Mouse (Mus musculus): ENCODE data around the gene Arhgap11a.

Arhgap11a gene

DNA sequence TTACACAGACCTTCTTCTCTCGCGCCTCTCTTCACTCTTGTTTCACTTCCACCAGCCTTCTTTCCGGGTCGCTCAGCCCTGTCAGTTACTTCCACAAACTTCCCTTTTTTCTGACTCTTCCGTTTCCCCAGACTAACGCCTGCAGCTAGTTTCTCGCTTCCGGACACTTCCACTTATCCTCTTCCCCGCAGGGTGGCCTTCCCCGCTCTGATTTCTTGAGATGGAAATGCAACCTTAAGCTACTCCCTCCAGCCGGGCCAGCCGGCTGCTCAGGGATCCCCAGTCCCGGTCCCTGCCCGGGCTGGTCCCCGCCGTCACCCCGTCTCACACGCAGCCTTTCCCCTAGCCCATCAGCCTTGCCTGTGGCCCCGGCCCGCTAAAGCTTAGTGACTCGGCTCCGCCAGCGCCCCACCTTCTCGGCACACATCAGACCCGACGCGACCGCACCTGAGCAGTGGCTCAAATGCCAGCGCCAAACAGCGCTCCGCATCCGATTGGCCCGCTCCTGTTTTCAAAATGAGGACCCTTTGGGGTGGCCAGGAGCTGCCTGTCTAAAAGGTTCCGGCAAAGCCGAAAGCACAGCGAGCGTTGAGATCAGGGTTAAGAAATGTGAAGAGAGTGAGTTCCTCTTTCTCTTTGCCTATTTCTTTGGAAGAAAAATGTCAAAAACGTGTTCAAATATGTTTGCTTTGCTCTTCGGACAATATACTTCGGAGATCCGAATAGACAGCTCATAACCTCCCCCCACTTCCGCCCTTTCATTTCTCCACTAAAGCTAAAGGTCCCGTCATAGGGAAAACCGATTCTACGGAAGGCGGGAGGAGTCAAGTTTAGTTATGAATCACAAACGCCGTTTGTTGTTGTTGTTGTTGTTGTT is at the start of gene Arhgap11a:
TSS of gene Arhgap11a (minus strand) at position 417 of the 877 bp plus-strand sequence.
- DNase-seq, result peak; percentile 98

DNA sequence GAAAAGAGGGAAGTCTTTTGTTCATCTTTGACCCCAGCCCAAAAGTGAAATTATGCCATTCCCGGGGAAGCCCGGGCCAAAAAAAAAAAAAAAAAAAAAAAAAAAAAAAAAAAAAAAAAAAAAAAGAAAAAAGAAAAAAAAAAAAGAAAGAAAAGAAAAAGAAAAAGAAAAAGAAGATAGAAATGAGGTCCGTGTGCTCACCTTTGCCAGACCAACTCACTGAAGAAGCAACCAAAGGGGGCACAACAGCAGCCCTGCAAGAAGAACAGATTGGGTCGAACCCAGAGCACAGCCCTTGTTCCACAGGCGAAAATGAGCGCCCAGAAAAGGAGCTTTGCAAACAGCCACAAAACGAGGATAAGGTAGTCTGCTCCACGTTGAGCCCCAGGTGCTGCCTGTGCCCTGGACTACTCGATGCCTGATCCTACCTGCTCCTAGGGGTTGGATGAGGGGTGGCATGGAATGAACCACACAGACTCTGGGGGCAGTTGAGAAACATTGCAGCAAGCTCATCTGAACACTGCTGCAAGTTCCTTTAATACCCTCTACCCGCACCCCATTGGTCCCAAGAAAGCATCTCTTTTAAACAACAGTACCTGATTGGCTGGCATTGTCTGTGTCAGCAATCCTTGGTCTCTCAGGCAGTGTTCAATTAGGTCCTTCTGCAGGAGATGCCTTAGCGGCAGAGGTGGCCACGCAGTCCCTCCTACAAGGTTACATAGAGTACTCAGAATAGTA is 45.1 kb upstream of the Arhgap11a start:
- DNase-seq, result no peak

DNA sequence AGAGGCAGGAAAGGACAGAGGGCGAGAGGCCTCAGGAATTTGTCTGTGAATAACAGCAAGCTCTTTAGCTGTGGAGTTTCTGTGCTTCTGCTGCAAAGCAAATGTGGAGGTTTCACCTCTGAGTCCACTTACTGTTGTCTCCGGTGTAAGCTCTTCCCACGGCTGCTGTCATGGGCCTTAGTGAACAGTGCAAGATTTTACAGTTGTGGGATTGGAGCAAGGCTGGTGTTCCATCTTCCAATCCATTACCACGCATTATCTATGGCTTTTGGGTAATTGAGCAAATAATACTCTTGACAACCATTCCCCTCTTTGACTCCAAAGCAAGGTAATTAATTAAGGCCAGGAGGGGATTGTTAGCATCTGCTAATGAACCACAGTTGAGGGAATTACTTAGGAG is 38.7 kb upstream of the Arhgap11a start:
- DNase-seq, result peak; percentile 41

DNA sequence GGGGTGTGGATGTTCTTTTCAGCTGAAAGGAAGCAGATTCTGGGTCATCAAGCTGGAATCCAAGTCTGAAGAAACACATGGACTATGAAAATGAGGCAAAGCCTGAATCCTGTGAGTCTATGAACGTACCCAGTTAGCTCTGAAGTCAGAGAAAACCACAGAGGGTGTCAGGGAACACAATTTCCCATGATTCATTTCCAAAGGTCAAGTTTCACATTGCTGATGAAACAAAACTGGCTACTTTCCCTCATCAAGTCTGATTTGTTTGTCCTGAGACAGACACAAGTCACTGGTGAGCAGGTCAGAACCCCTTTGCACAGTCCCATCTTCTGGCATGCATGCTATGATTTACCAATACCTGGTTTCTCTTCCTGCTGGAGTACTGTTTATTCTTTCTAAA is 37.6 kb upstream of the Arhgap11a start:
- DNase-seq, result no peak

DNA sequence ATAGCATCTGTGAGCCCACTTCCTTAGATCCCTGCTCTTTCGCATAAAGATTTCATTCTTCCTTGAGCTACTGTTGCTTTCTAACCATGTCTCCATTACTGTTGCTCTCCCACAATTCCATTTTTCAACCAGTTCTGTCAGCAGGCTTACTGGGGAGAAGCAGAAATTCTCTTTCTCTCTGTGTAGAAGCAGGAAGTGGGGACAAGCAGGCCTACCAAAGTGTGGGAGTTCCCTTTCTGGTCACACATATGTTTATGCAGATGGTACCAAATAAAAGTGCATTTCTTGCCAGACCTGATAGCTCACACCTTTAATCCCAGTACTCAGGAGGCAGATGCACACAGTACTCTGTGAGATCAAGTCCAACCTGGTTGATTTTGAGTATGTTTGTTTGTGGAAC is 21.7 kb upstream of the Arhgap11a start:
- no peak for DNase-seq

DNA sequence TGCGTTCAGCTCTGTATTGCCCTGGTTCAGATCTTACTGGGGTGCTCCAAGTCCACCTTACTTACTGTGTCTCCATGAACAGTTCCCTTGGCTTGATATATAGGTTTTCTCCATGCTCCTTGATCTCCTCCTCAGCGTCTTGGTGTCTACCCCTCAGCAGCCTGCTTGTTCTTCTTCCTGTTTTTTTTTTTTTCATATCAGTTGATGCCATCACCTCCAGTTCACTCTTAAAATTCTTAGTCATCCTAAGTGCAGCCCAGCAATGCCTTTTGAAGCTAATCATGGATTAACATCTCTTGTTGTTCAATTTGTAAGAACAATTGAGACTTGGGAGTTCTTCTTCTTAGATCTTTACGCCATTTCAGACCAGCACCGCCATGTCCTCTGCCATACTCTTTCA is 19.9 kb upstream of the Arhgap11a start:
- DNase-seq, result no peak

DNA sequence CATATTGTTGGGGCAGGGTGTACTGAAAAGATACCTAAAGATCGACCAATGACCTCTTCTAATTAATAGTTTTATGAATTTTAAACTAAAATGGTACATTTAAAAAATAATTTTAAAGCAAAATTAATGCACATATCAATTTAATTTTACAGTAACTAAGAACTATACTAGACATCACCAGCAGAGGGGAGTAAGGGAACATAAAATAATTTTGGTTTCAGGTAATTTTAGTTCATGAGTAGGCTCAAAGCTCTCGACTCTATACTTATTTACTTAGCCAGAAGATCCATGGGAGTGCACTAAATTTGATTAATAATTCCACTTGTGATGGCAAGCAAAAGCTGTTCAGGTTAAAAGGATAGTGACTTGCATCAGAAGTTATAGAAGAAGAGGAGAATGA is 17.7 kb upstream of the Arhgap11a start:
- DNase-seq, result peak; percentile 28

DNA sequence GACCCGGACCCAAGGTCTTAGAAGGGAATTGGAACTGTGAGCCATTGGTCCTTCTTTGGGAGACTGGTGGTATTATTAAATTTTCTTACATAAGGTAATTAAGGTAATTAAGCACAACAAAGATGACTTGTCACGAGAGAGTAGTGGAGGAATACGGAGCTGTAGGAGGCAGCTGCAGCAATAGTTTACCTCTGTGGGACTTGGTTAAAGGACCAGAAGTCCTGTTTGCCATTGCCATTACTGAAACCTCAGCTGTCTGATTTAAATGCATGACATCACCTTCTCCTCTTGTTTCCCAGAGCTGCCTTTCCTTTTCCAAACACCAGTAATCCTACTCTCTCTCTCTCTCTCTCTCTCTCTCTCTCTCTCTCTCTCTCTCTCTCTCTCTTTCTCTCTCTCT is 680 bp upstream of the Arhgap11a start:
- no peak for DNase-seq

DNA sequence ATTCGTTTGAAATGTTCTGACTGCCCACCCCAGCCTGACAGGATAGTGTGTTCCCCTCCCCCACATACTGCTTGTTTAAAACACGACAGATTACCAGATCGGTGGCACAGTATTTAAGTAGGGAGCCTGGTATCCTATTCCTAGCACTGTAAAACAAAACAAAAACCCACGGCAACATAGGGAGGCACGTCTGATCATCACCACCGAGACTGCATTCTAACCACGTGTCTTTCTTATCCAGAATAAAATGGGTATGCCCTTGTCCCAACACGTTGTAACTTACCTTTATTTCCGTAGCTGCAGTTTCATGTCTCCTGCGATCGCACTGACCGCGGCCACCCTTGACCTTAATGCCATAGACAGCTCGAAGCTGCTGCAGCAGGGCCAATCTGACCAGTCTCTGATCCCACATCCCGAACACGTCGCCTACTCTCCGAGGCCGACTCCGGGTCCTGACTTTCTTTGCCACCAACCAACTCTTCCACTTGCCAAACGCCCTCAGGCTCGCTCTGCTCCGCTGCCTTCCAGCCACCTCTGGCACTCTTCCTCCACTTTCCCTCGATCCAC is 700 bp downstream of the Arhgap11a start:
- no peak for DNase-seq

DNA sequence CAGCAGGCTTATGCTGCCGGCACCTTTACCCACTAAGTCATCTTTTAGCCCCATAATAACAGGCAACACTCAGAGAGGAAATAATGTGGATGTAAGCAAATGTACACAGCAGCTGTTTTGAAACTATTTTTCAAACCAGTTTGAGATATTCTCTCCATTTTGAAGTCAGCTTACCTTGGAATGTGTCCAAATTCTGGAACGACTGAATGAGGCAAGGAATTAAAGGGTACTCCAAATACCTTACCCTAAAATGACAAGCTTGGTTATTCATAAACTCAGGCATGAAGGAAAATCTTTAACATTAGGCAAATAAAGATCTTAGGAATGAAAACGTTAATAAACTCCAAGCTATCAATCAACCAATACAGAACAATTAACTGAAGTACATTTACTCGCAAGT is 3.4 kb downstream of the Arhgap11a start:
- no peak for DNase-seq

DNA sequence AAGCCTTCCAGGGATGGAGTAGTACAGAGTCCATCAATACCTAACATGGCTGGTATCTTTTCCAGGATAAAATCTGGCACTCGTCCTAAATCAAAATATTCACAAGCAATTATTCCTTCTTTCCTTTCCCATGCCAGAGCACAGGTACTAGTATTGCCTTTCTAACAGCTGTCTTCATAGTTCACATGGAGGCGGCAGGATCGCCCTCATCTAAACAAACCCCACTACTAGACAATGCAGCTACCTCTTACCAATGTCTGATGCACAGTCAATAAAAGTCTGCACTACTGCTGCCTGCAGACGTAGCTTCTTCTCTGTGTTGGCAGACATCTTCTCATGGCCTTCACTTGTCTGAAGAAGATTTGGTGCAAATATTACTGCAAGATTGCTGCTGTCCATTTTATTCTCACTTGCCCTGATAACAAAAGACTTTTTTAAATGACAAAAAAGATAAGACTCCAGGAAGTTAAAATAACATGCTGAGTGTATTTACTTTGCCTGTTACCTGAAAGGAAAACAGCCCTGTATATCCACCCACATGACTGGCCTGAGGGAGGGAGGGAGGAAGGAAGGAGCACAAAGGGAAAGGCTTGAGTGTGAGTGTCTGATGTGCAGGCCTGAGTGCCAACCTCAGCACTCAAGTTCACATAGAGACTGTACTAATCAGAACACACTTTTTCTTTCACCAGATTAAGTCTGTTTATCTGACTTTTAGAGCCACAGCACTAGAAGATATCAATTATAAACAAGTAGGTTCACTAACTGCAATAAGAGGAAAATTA is 6.6 kb downstream of the Arhgap11a start:
- no peak for DNase-seq

DNA sequence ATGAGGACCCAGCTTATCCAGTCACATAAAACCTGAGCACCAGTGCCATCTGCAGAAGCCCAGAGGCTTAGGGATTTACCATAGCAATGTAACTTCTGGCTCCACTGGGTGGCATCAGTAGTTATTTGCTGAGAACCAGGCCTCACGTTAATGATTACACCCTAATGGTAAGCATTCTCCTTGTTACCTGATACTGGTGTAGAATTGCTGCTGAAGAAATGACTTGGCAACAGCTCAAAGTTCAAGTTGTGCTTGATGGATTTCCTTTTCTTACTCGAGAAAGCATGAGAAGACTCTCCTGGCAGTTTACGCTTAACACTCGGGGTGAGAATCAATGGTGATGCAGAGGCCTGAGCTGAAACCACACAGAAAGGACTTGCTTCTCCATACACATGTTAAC is 9.0 kb downstream of the Arhgap11a start:
- no peak for DNase-seq

DNA sequence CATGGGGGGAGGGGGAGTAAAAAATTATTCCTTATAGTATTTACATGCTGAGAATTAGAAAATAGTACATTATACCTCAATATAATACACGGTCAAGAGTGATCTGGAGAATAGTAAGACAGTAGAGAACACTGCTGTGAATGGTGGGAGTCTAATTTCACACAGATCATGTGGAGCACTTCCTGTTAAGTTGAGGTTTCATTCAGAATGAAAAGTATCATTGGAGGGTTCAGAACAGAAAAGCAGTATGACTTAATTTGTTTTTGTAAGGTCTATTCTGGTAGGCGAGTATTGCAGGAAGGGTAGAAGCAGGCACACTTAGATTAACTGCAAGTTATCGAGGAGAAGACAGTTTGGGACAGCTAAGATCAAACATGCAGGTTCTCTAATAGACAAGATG is 13.2 kb downstream of the Arhgap11a start:
- no peak for DNase-seq

DNA sequence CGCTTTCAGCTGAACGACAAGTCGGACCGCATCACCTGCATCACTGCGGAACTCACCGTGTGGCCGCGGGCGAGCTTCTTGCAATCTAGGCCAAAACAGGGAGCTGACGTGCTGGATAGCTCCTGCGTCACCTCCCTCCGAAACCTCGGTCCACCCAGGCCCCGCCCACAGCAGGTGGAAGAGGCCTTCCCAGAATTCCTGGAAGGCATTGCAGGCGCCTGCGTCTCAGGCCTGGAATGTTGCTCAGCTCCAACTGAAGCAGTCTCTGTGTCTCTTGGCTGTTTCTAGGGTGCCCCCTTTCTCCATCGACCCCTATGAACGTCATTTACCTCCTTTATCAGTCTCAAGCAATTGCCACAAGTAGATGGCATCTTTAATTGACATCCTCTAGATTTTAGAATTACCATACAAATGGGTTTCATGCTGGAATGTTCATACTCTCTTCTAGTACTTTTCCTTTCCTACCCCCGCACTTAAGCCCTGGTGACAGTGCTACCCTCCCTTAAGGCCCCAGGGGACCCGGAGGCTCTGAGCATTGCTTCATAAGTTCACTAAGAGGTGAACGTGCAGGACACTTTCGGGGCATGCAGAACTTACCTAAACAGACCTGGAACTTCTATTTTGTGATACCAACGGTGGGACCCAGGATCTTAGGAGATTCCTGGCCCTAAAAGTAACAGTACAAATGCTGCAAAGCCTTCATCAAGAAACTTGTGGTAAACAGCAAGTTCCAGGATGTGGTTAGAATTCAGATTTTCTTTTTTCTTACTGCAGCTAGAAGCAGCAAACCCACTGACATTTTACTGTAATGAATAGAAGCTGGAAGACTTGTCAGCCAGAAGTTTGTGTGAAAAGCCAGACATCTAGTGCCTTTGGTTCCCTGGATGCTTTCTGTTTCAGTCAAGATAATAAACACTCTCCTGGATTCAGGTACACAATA is 19.2 kb downstream of the Arhgap11a start, which contains the start of gene Scg5:
TSS of gene Scg5 (minus strand) at position 179 of the 940 bp plus-strand sequence.
- peak; percentile 97 for DNase-seq

DNA sequence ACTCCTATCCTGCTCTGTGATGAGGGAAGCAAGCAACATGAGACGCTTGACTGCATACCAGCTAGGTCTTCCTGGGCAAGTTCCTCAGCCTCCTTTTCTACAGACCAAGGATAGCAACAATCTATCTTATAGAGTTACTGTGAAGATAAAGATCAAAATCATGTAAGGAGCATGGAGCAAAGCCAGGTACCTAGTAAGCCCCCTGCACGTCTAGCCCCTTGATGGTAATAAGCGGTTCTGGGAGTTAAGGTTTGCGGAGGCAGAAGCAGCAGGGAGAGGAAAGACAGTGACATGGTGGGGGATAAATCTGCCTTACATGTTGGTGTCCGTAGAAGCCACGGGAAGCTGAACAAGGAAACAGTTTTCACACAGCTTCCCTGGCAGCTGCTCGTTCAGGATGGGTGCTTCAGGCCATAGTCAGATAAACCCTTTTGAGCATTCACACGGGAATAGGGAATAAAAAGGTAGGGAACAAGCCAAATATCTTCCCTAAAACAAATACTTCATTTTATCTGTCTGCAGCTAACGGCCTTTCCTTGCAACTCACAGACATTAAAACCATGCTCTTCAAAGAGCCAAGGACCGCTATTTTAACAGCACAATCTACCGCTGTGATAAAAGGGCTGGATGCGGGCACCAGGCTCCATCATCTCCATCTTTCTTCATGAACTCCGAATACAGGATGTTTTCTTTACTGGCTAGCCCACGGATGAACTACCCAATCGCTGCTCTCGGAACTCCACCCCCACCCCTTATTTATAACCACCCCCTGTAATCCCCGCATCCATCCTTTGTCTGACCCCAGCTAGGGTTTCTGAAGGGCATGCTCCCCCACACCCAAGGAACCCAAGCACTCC is 20.1 kb downstream of the Arhgap11a start:
- no peak for DNase-seq

DNA sequence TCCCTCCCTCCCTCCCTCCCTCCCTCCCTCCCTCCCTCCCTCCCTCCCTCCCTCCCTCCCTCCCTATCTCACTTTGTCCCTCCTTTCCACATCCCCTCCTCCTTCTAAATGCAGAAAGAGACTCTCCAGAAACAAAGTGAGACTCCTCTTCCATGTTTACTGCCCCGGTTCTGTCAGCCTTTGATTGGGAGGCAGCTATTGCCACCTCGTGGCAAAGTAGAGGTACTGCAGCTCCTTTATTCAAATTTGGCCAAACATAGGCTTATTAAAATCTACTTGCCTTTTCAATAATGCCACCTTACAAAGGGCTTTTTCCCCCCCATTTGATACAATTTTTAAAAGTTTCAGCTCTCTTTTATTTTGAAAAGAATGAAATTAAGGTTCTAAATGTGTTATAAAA is 24.6 kb downstream of the Arhgap11a start:
- DNase-seq, result peak; percentile 79

DNA sequence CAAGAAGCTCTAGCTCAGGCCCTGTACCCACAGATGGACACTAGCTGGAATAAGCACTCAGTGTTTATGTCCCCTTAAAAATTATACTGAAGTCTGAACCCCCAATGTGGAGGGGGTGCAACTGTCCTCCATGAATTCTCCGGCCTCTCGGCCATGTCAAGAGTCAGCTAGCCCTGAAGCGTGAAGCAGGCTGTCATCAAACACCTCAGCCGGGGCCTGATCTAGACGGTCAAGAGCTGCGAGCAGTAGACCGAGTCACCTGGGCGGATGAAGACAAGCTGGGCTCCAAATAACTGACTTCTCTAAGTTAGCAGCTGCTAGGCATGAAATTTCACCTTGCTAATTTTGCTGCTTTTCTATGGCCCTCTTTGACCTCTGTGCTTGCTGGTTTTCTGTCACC is 26.1 kb downstream of the Arhgap11a start:
- DNase-seq, result no peak

DNA sequence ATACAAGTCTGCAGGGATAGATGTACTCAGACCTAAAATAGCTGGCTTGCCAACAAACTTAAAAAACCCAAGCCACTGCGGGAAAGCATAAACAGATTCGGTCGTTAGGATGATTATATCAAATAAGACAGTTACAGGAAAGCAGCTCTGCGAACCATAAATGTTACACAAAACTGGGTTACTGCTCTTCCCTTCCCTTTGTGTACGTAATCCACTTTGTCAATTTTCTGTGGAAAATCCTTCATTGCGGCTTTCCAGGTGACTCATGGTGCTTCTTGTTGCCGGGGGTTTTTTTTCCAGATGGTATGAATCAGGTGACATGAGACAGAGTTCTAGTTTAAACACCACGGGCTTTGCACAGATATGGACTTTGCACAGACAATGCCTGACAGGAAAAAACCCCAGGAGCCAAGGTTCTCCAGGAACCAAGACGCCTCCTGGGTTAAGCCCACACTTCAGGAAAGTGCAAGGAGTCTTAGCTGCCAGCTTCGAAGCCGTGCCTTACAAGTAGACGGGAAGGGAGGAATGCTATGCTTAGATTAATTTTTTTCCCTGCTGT is 27.2 kb downstream of the Arhgap11a start:
- DNase-seq, result no peak

DNA sequence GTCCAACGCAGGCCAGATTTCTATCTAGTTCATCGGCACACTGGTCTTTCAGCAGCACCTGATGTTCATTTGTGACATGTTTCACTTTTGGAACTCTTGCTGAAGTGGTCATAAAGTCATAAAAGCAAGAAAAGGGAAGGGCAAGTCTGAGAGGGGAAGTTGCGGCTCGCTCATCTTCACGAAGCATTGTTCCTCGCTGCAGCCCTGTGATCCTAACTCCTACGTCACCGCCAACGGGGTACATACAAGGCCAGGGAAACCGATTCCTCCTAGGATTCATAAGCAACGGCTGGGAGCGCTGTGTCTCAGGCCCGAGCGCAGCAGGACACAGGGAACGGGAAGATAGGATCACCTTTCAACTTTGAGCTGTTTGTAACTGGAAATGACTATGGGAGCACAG is 28.3 kb downstream of the Arhgap11a start:
- DNase-seq, result no peak
